Mouse (Mus musculus): ENCODE results near the gene Mcub. TPM values are rescaled to one million over a fixed set of nuclear protein-coding genes. Genes with fewer than 3 reads are reported as not detected.

Mcub gene
- polyA plus RNA-seq, 2 experiments: 3.8 to 7.2 TPM

DNA sequence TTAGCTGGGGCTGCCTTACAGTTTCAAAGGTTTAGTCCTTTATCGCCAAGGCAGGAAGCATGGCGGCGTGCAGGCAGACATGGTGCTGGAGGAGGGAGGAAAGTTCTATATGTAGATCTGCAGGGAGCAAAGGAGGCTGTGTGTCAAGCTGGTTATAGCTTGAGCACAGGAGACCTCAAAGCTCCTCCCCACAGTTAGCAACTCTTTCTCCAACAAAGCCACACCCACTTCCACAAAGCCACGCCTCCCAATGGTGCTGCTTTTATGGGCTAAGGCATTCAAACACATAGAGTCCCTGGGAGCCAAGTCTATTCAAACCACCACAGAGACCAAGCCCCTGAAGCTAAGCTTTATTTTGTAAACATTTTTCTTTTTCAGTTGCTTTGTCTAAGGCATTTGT, 71.1 kb downstream of the Mcub start:
- DNase-seq (ENCODE audit: low spot score): no peak
- H3K4me1 ChIP-seq (ENCODE audit: control insufficient read depth, insufficient read depth, low read length): peaks cover 7% of the 10 kb centered on the region
- no peaks in the 10 kb centered on the region for H3K9me3 ChIP-seq (ENCODE audit: control insufficient read depth, low read length)
- H3K27me3 ChIP-seq (ENCODE audit: control insufficient read depth, insufficient read depth, low read length): no peaks in the 10 kb centered on the region
- no peak overlapping the region for H3K4me3 ChIP-seq (replicated peaks; ENCODE audit: low read length)
- TF ChIP-seq POLR2A (IDR thresholded peaks at IDR 0.05; ENCODE audit: borderline replicate concordance, extremely low read depth, insufficient read depth, insufficient read length): no peak
- H3K4me2 ChIP-seq (replicated peaks; ENCODE audit: low read depth, low read length, severe bottlenecking): no peak overlapping the region
- 65% methylated on average over 4 of the region's 4 CpGs for WGBS
- no peak for ATAC-seq (ENCODE audit: low FRiP score, low read depth)
- no peaks in the 10 kb centered on the region for H3K36me3 ChIP-seq (ENCODE audit: control insufficient read depth, insufficient read depth, low read length)
- no peak overlapping the region for H3K9ac ChIP-seq (ENCODE audit: low read depth, low read length, severe bottlenecking)
- no peak overlapping the region for H3K27ac ChIP-seq (replicated peaks; ENCODE audit: low read depth, low read length)

- no peak for TF ChIP-seq POLR2A (IDR thresholded peaks at IDR 0.05; ENCODE audit: borderline replicate concordance, extremely low read depth, insufficient read depth, insufficient read length)
- no peak for ATAC-seq (ENCODE audit: low FRiP score, low read depth)
- WGBS: 47% methylated on average over 6 of the region's 6 CpGs
Measured at GRCm38 (mm10) chr3:129896591-129896990, 73.4 kb downstream of the Mcub start.

GRCm38 (mm10) chr3:129893143-129893542, 76.9 kb downstream of the Mcub start:
- Histone ChIP-seq H3K9ac (ENCODE audit: low read depth, low read length, severe bottlenecking) (no peak overlapping the region), H3K4me3 (replicated peaks; ENCODE audit: low read length) (no peak overlapping the region), H3K9me3 (ENCODE audit: control insufficient read depth, low read length) (no peaks in the 10 kb centered on the region), H3K36me3 (ENCODE audit: control insufficient read depth, insufficient read depth, low read length) (peaks cover 4% of the 10 kb centered on the region), H3K4me1 (ENCODE audit: control insufficient read depth, insufficient read depth, low read length) (no peaks in the 10 kb centered on the region), H3K4me2 (replicated peaks; ENCODE audit: low read depth, low read length, severe bottlenecking) (no peak overlapping the region), H3K27ac (replicated peaks; ENCODE audit: low read depth, low read length) (no peak overlapping the region), H3K27me3 (ENCODE audit: control insufficient read depth, insufficient read depth, low read length) (no peaks in the 10 kb centered on the region)
- WGBS: 92% methylated on average over 3 of the region's 3 CpGs
- TF ChIP-seq POLR2A (IDR thresholded peaks at IDR 0.05; ENCODE audit: borderline replicate concordance, extremely low read depth, insufficient read depth, insufficient read length): no peak
- DNase-seq (ENCODE audit: low spot score): no peak
- no peak for ATAC-seq (ENCODE audit: low FRiP score, low read depth)

More at GRCm38 (mm10) chr3:129896591-129896990, 73.4 kb downstream of the Mcub start:
- H3K9me3 ChIP-seq (ENCODE audit: control insufficient read depth, low read length): no peaks in the 10 kb centered on the region
- no peak overlapping the region for H3K9ac ChIP-seq (ENCODE audit: low read depth, low read length, severe bottlenecking)
- H3K4me3 ChIP-seq (replicated peaks; ENCODE audit: low read length): no peak overlapping the region
- H3K36me3 ChIP-seq (ENCODE audit: control insufficient read depth, insufficient read depth, low read length): no peaks in the 10 kb centered on the region
- H3K4me1 ChIP-seq (ENCODE audit: control insufficient read depth, insufficient read depth, low read length): no peaks in the 10 kb centered on the region
- H3K4me2 ChIP-seq (replicated peaks; ENCODE audit: low read depth, low read length, severe bottlenecking): no peak overlapping the region
- H3K27ac ChIP-seq (replicated peaks; ENCODE audit: low read depth, low read length): no peak overlapping the region
- H3K27me3 ChIP-seq (ENCODE audit: control insufficient read depth, insufficient read depth, low read length): no peaks in the 10 kb centered on the region
- DNase-seq (ENCODE audit: low spot score): no peak

- DNase-seq (ENCODE audit: low spot score): no peak
- no peaks in the 10 kb centered on the region for H3K4me1 ChIP-seq (ENCODE audit: control insufficient read depth, insufficient read depth, low read length)
- peaks cover 4% of the 10 kb centered on the region for H3K36me3 ChIP-seq (ENCODE audit: control insufficient read depth, insufficient read depth, low read length)
- no peak overlapping the region for H3K27ac ChIP-seq (replicated peaks; ENCODE audit: low read depth, low read length)
- H3K27me3 ChIP-seq (ENCODE audit: control insufficient read depth, insufficient read depth, low read length): no peaks in the 10 kb centered on the region
- TF ChIP-seq POLR2A (IDR thresholded peaks at IDR 0.05; ENCODE audit: borderline replicate concordance, extremely low read depth, insufficient read depth, insufficient read length): no peak
- no peak overlapping the region for H3K9ac ChIP-seq (ENCODE audit: low read depth, low read length, severe bottlenecking)
- no peak overlapping the region for H3K4me3 ChIP-seq (replicated peaks; ENCODE audit: low read length)
- 91% methylated on average over 5 of the region's 5 CpGs for WGBS
- H3K9me3 ChIP-seq (ENCODE audit: control insufficient read depth, low read length): no peaks in the 10 kb centered on the region
- ATAC-seq (ENCODE audit: low FRiP score, low read depth): no peak
- H3K4me2 ChIP-seq (replicated peaks; ENCODE audit: low read depth, low read length, severe bottlenecking): no peak overlapping the region
Measured at GRCm38 (mm10) chr3:129892003-129892402, 78.0 kb downstream of the Mcub start.

DNA sequence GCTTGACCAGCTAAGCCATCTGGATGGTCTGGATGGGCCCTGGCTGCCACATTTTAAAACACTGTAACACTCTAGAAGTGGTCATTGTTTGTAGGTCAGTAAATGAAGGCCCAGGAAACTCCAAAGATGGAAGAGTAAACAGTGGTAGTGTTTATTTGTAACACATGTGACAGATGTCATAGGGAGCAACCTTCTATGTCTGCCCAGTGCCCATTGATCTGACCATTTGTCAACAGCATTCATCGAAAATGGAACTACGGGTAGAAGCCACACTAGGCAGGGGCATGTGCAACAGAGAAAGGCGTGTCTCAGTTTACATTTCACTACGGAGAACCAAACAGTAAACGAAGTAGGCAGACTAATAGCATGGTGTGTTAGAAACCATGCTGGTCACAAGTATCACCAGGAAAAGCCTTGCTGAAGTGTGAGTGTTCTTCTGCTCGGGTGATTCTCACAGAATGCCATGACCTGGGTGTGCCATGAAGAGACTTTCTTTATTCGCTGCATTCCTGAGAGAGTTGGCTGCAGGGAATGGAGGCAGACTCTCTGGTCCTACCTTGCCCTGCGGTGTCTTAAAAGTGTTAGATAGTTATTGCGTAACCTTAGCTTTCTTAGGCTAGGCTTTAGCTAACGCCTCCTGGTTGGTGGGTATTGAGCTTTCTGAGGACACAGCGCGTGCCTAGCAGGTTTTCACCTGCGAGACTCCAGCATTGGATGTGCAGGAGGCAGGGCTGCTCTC, 82.1 kb downstream of the Mcub start:
- Histone ChIP-seq H3K4me3 (replicated peaks; ENCODE audit: low read length) (no peak overlapping the region), H3K27me3 (ENCODE audit: control insufficient read depth, insufficient read depth, low read length) (no peaks in the 10 kb centered on the region), H3K9me3 (ENCODE audit: control insufficient read depth, low read length) (no peaks in the 10 kb centered on the region), H3K36me3 (ENCODE audit: control insufficient read depth, insufficient read depth, low read length) (peaks cover 4% of the 10 kb centered on the region), H3K4me1 (ENCODE audit: control insufficient read depth, insufficient read depth, low read length) (no peaks in the 10 kb centered on the region), H3K9ac (ENCODE audit: low read depth, low read length, severe bottlenecking) (no peak overlapping the region), H3K27ac (replicated peaks; ENCODE audit: low read depth, low read length) (no peak overlapping the region), H3K4me2 (replicated peaks; ENCODE audit: low read depth, low read length, severe bottlenecking) (no peak overlapping the region)
- DNase-seq (ENCODE audit: low spot score): no peak
- no peak for ATAC-seq (ENCODE audit: low FRiP score, low read depth)
- 78% methylated on average over 13 of the region's 13 CpGs for WGBS
- TF ChIP-seq POLR2A (IDR thresholded peaks at IDR 0.05; ENCODE audit: borderline replicate concordance, extremely low read depth, insufficient read depth, insufficient read length): no peak
